Mouse (Mus musculus) frontal cortex, postnatal 10 days (tissue): ENCODE results near the gene Gm10406.
"Not testable (repeated sequence)": the region's sequence is repeated elsewhere in the genome, so short reads cannot be mapped to it uniquely, and the experiment has no call there.

Experiments
- DNase-seq, 2 experiments: peaks; one replicate each; pipeline ENCODE4 v3.0.0; 2022; ENCODE audit warnings: low spot score in 2 of 2, mixed read lengths in 1 of 2

Gene Gm10406

GRCm38 (mm10) chr14:7026781-7027749, at the start of gene Gm10406:
Gm10406 (minus strand) TSS chr14:7027449.
- DNase-seq, result peak; percentile 19 to 30

DNA sequence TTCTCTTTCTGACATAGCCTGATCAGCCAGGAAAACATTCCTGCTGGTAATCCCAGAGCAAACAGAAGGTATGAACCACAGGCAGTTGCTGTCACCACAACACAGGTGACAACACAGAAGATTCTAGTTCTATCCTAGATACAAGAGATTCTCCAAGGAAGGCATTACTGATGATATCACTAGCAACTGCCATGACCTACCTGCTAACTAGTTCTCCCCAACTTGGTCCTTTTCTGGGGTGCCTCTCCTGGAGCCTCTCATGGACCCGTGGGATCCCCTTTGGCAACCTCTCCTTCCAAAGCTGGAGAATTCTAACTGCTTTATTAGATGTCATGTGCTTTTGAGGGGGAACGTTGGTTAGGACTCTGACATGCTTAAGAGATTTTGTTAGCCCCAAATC, 17.6 kb upstream of the Gm10406 start, which contains the start of gene Gm3685:
Gene Gm3685, minus strand, starts transcription at position 101 of the 400 bp plus-strand sequence.
- DNase-seq, result not testable (repeated sequence)

DNA sequence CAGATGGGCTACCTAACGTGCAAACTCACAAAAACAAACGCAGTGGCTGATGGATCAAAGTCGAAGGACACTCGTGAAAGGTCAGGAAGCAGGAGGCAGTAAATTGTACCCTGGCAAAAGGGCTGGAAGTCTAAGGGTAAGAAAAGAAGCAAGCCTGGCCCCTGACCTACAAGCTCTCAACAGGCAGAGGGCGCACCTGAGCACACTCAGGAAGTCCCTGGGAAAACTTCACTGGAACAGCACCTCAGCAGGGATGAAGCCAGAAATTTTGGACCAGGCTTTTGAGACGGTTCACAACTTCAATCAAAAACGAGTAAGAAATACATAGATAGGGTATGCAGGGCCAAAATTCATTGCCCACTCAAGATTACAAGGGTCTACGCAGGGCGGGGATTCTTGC, 975 bp downstream of the Gm10406 start:
- DNase-seq, result peak in 1 of 2 experiments; percentile 3

GRCm38 (mm10) chr14:6973718-6974117, 53.5 kb downstream of the Gm10406 start, which contains the start of gene Gm6356:
Gm6356 (minus strand) TSS chr14:6973818.
- DNase-seq, result not testable (repeated sequence)
